Mouse (Mus musculus) lung, adult 2 months (tissue): ENCODE results near the gene Fam166a.

Source experiments
- CTCF ChIP-seq: fragments of 200-500 bp; IDR thresholded peaks from 2 replicates; pipeline ENCODE4 v1.5.1; 2011; ENCODE audit warnings: mild to moderate bottlenecking, low read length, control low read depth; ENCODE audit not compliant: insufficient read depth
- POLR2A ChIP-seq: fragments of 200-500 bp; IDR thresholded peaks from 2 replicates; pipeline ENCODE4 v1.6.1; 2011; ENCODE audit warnings: low read depth, mild to moderate bottlenecking, control low read depth, low read length, borderline replicate concordance; ENCODE audit errors: extremely low read depth

DNA sequence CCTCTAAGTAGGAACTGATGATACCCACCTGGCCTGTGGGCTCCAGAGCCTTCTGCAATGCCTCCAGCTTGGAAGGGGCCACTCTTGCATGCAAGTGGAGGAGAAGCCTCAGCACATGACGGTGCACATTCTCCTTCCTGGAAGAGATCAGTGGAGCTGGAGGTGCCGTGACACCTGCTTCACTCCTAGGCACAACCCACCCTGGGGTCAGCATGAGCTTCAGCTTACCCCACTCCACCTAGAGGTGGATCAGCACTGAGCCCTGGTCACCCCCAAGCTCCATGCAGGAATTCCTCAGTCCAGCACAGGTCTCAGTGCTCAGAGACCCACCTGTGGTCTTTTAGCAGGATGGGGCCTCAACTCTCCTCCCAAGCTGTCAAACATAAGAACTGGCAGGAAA lies 17.9 kb upstream of the Fam166a start:
- TF ChIP-seq CTCF (no peak), POLR2A (no peak)
